Mouse (Mus musculus): ENCODE measurements around the gene Gnao1. TPM values are rescaled to one million over a fixed set of nuclear protein-coding genes. Genes with fewer than 3 reads are reported as not detected.

Gnao1 gene
- polyA plus RNA-seq, 2 experiments, result 0.14 to 0.37 TPM

- Histone ChIP-seq H3K4me2 (ENCODE audit: low read depth) (no peak overlapping the region), H3K9ac (replicated peaks) (no peak overlapping the region), H3K27me3 (ENCODE audit: control insufficient read depth, insufficient read depth, low read length) (no peaks in the 10 kb centered on the region), H3K36me3 (replicated peaks; ENCODE audit: control insufficient read depth, insufficient read depth, low read depth) (no peaks in the 10 kb centered on the region), H3K27ac (no peak overlapping the region), H3K9me3 (ENCODE audit: control insufficient read depth, low read length) (no peaks in the 10 kb centered on the region), H3K4me3 (ENCODE audit: insufficient read depth in 1 of 2, low read depth in 2 of 2, low read length in 2 of 2) (no peak overlapping the region), H3K4me1 (replicated peaks; ENCODE audit: control insufficient read depth in 2 of 2, insufficient read depth in 2 of 2, low read length in 1 of 2) (no peaks in the 10 kb centered on the region)
- ATAC-seq (ENCODE audit: insufficient read depth) (no peak), DNase-seq (ENCODE audit: low read depth in 3 of 3, low spot score in 3 of 3) (no peak)
- 75% methylated on average over 1 of the region's 1 CpGs for WGBS (ENCODE audit: insufficient replicate concordance)
- TF ChIP-seq CTCF (IDR thresholded peaks at IDR 0.05; ENCODE audit: low read depth) (no peak), EP300 (IDR thresholded peaks at IDR 0.05; ENCODE audit: low read depth) (no peak)
Observed at GRCm38 (mm10) chr8:93946397-93946796, 136.6 kb downstream of the Gnao1 start.

GRCm38 (mm10) chr8:93950133-93950532 lies 140.4 kb downstream of the Gnao1 start:
- Histone ChIP-seq H3K4me3 (ENCODE audit: insufficient read depth in 1 of 2, low read depth in 2 of 2, low read length in 2 of 2) (no peak overlapping the region), H3K27me3 (ENCODE audit: control insufficient read depth, insufficient read depth, low read length) (no peaks in the 10 kb centered on the region), H3K36me3 (replicated peaks; ENCODE audit: control insufficient read depth, insufficient read depth, low read depth) (no peaks in the 10 kb centered on the region), H3K4me2 (ENCODE audit: low read depth) (no peak overlapping the region), H3K4me1 (replicated peaks; ENCODE audit: control insufficient read depth in 2 of 2, insufficient read depth in 2 of 2, low read length in 1 of 2) (no peaks in the 10 kb centered on the region), H3K9ac (replicated peaks) (no peak overlapping the region), H3K27ac (no peak overlapping the region), H3K9me3 (ENCODE audit: control insufficient read depth, low read length) (no peaks in the 10 kb centered on the region)
- TF ChIP-seq EP300 (IDR thresholded peaks at IDR 0.05; ENCODE audit: low read depth) (no peak), CTCF (IDR thresholded peaks at IDR 0.05; ENCODE audit: low read depth) (no peak)
- no peak for ATAC-seq (ENCODE audit: insufficient read depth)
- 64% methylated on average over 14 of the region's 14 CpGs for WGBS (ENCODE audit: insufficient replicate concordance)
- DNase-seq (ENCODE audit: low read depth in 3 of 3, low spot score in 3 of 3), result no peak

DNA sequence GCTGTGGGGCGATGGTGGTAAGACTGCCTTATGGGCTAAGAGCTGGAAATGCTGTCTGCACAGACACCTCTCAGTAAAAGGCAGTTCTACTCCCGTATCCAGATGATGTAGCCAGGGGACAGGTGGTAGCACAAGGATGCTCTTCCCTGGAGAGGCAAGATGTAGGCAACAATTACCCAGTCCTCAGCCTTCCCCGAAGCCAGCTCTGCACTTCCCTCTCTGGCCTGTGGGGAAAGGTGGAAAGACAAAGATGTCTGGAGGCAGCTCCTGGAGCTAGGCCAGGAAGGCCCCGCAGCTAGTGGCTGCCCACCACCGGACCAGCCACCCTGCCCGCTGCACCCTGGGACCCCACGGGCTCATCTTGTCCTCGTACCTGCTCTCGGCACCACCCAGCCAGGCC lies 142.7 kb downstream of the Gnao1 start:
- 67% methylated on average over 9 of the region's 9 CpGs for WGBS (ENCODE audit: insufficient replicate concordance)
- H3K9me3 ChIP-seq (ENCODE audit: control insufficient read depth, low read length), result no peaks in the 10 kb centered on the region
- no peaks in the 10 kb centered on the region for H3K27me3 ChIP-seq (ENCODE audit: control insufficient read depth, insufficient read depth, low read length)
- no peak overlapping the region for H3K4me2 ChIP-seq (ENCODE audit: low read depth)
- TF ChIP-seq CTCF (IDR thresholded peaks at IDR 0.05; ENCODE audit: low read depth) (no peak), EP300 (IDR thresholded peaks at IDR 0.05; ENCODE audit: low read depth) (no peak)
- no peaks in the 10 kb centered on the region for H3K36me3 ChIP-seq (replicated peaks; ENCODE audit: control insufficient read depth, insufficient read depth, low read depth)
- no peak overlapping the region for H3K27ac ChIP-seq
- no peak for DNase-seq (ENCODE audit: low read depth in 3 of 3, low spot score in 3 of 3)
- no peak overlapping the region for H3K9ac ChIP-seq (replicated peaks)
- no peak for ATAC-seq (ENCODE audit: insufficient read depth)
- no peak overlapping the region for H3K4me3 ChIP-seq (ENCODE audit: insufficient read depth in 1 of 2, low read depth in 2 of 2, low read length in 2 of 2)
- no peaks in the 10 kb centered on the region for H3K4me1 ChIP-seq (replicated peaks; ENCODE audit: control insufficient read depth in 2 of 2, insufficient read depth in 2 of 2, low read length in 1 of 2)

DNA sequence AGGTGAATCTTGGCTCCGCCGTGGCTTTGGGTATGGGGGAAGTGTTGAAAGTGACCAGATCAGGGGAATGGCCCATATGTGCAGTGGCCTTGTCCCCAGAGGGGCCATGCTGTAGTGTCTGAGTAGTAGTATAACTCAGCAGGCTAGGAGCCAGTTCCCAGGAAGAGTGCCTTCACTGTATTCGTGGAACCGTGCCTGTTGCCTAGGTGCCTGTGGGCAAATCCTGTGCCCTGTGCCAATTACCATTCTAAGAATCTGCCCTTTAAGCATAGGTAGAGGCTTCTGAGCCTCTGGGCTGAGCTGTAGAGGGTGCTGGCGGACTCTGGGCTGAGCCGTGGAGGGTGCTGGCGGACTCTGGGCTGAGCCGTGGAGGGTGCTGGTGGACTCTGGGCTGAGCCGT lies 148.6 kb downstream of the Gnao1 start:
- Histone ChIP-seq H3K4me2 (ENCODE audit: low read depth) (no peak overlapping the region), H3K9ac (replicated peaks) (no peak overlapping the region), H3K36me3 (replicated peaks; ENCODE audit: control insufficient read depth, insufficient read depth, low read depth) (no peaks in the 10 kb centered on the region), H3K4me3 (ENCODE audit: insufficient read depth in 1 of 2, low read depth in 2 of 2, low read length in 2 of 2) (no peak overlapping the region), H3K4me1 (replicated peaks; ENCODE audit: control insufficient read depth in 2 of 2, insufficient read depth in 2 of 2, low read length in 1 of 2) (no peaks in the 10 kb centered on the region), H3K27me3 (ENCODE audit: control insufficient read depth, insufficient read depth, low read length) (no peaks in the 10 kb centered on the region), H3K27ac (no peak overlapping the region), H3K9me3 (ENCODE audit: control insufficient read depth, low read length) (no peaks in the 10 kb centered on the region)
- no peak for ATAC-seq (ENCODE audit: insufficient read depth)
- TF ChIP-seq CTCF (IDR thresholded peaks at IDR 0.05; ENCODE audit: low read depth) (no peak), EP300 (IDR thresholded peaks at IDR 0.05; ENCODE audit: low read depth) (no peak)
- no peak for DNase-seq (ENCODE audit: low read depth in 3 of 3, low spot score in 3 of 3)
- 73% methylated on average over 9 of the region's 9 CpGs for WGBS (ENCODE audit: insufficient replicate concordance)

- WGBS (ENCODE audit: insufficient replicate concordance), result 68% methylated on average over 6 of the region's 6 CpGs
Observed at GRCm38 (mm10) chr8:93960909-93961308, 151.1 kb downstream of the Gnao1 start.

More at GRCm38 (mm10) chr8:93960909-93961308, 151.1 kb downstream of the Gnao1 start:
- H3K9ac ChIP-seq (replicated peaks), result no peak overlapping the region
- H3K4me3 ChIP-seq (ENCODE audit: insufficient read depth in 1 of 2, low read depth in 2 of 2, low read length in 2 of 2), result no peak overlapping the region
- H3K27ac ChIP-seq, result no peak overlapping the region
- TF ChIP-seq EP300 (IDR thresholded peaks at IDR 0.05; ENCODE audit: low read depth) (no peak), CTCF (IDR thresholded peaks at IDR 0.05; ENCODE audit: low read depth) (no peak)
- H3K9me3 ChIP-seq (ENCODE audit: control insufficient read depth, low read length), result no peaks in the 10 kb centered on the region
- no peak overlapping the region for H3K4me2 ChIP-seq (ENCODE audit: low read depth)
- H3K27me3 ChIP-seq (ENCODE audit: control insufficient read depth, insufficient read depth, low read length), result no peaks in the 10 kb centered on the region
- no peaks in the 10 kb centered on the region for H3K36me3 ChIP-seq (replicated peaks; ENCODE audit: control insufficient read depth, insufficient read depth, low read depth)
- DNase-seq (ENCODE audit: low read depth in 3 of 3, low spot score in 3 of 3), result no peak
- no peaks in the 10 kb centered on the region for H3K4me1 ChIP-seq (replicated peaks; ENCODE audit: control insufficient read depth in 2 of 2, insufficient read depth in 2 of 2, low read length in 1 of 2)
- ATAC-seq (ENCODE audit: insufficient read depth), result no peak
